Mouse (Mus musculus) liver (tissue): Measurements from ENCODE around the gene Hibadh.

ENCODE experiments used
- DNase-seq: peaks from one replicate; pipeline ENCODE4 v3.0.0-alpha.2; 2020; ENCODE audit warnings: mixed read lengths

The Hibadh gene

DNA sequence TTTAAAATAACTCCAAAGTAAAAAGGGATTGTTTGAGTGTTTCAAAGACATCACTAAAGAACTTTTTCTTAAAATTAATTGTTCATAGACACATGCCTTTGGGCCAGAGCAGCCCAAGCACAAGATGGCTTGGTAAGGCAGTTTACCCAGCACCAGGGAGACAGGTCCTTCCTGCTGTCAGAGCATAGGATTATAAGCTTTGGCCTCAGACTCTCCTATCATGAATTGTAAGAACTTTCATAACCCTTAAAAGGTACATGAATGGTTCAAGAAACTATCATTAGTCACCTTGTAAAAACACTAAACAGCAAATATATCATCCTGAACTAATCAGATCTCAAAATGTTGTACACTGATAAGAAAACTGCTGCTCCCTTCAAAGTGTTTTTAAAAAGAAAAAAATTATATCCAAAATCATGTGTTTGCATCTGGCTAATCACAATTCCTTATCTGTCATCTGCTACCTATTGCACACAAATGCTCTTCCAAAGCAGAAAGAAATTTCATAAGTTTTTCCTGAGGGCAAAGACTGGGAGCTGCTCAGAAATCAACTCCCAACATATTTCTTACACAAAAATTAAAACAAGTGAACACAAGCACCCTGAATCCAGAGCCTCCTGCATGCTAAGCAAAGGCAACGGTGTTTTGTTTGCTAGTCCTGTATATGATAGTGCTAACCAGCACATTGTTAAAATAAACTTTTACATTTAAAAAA lies 1.6 kb downstream of the Hibadh start:
- no peak for DNase-seq

DNA sequence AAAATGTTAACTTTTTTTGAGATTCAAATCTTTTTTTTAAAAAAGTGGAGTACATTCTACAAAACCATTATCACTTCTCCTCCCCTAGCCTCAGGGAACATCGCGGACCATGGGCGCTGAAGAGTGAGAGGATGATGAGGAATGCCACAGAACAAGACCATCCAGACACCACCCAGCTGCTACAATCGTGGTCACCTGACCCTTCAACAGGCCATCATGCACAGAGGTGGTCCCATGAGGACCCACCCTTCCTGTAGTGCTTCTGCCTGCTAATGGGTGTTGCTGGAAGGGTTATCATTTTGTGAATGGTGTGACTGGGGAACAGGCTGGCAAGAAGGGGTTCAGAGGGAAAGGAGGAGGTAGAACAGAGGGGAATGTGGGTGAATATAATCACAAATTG lies 2.9 kb downstream of the Hibadh start:
- no peak for DNase-seq

DNA sequence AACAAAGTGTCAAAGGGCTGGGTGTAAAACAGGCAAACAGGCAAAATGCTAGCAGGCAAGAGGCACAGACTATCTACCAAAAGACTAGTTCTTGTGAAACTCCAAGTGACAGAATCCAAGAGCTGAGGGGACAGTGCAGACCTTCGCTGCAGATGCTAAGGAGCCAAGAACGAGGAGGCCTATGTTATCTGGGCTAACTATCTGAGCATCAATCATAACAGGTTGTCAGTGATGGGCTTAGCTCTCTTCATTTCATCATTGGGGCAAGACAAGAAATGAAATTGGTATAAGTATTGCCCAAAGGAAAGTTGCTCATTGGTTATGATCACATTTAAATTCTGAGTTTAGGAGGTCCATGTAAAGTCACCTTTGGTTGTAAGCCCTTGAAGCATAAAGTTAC lies 4.8 kb downstream of the Hibadh start:
- DNase-seq, result no peak

DNA sequence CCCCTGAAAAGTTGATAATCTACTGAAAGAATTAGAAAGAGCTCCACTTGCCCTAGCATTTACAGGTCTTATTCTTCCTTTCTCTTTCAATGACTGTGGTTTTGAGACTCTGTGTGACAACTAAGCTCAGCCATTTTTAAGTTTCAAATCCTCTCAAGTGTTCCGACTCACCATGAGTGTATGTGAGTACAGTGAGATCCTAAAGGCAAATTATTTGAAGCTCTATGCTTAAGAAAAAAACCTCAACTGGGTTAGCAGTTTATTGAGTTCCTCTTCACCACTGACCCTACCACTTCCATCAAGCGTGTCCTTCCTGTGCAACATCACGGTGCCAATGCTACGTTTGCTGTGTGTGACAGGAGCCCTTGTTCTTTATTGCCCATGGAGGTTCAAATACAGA lies 9.6 kb downstream of the Hibadh start:
- DNase-seq, result no peak

DNA sequence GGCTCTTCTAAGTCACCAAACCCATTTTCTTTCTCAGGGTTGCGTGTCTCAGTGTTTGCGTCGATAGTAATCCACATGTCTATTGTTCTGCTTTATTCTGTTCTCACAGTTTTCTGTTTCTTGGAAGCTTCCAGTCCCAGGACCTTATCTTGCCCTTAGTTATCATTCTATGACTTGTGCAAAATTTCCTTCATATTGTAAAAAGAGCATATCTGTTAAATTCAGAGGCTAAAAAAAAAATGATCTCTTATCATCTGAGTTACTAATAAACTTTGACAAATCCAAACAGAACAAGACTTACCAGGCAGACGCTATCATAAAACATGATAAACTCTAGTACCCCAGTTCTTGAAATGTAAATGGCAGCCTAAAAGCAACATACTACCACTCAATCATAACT lies 11.0 kb downstream of the Hibadh start:
- DNase-seq, result no peak

- no peak for DNase-seq
Observed at GRCm38 (mm10) chr6:52626735-52627134, 13.5 kb downstream of the Hibadh start.

- DNase-seq, result no peak
Observed at GRCm38 (mm10) chr6:52623741-52624140, 16.4 kb downstream of the Hibadh start.

- DNase-seq, result no peak
Observed at GRCm38 (mm10) chr6:52621731-52622480, 18.3 kb downstream of the Hibadh start.

- no peak for DNase-seq
Observed at GRCm38 (mm10) chr6:52620090-52620489, 20.1 kb downstream of the Hibadh start.

DNA sequence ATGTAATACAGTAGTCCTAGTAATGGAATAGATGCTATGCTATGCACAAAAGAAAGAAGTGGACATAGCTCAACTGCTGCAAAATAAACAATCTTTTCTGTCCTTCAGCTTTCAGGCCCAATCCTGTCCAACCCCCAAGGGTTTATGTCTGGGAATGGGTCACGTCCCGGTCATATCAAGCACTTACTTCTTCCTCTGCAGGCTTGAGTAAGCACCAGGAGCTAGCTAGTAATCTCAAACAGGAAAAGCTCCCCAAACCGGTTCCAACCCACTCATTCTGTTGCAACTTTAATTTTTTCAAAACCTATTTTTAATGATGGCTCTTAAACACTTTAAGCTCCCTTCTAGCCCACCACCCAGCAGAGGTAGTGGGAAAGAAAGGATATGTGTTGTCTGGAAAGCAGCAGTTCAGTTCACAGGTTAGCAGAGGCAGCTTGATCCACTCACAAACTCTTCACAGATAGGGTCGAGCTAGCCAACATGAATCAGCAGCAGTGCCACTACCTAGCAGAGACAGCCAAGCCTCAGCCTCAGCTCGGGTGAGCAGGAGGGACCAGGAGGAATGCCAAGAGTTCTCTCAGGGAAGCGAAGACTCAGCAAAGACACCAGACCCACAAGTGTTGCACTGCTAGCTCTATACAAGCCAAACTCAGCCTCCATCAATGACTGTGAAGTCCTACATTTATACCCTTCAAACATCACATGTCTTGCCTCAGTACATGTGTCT lies 30.4 kb downstream of the Hibadh start:
- no peak for DNase-seq

- DNase-seq, result no peak
Observed at GRCm38 (mm10) chr6:52608121-52608520, 32.1 kb downstream of the Hibadh start.

DNA sequence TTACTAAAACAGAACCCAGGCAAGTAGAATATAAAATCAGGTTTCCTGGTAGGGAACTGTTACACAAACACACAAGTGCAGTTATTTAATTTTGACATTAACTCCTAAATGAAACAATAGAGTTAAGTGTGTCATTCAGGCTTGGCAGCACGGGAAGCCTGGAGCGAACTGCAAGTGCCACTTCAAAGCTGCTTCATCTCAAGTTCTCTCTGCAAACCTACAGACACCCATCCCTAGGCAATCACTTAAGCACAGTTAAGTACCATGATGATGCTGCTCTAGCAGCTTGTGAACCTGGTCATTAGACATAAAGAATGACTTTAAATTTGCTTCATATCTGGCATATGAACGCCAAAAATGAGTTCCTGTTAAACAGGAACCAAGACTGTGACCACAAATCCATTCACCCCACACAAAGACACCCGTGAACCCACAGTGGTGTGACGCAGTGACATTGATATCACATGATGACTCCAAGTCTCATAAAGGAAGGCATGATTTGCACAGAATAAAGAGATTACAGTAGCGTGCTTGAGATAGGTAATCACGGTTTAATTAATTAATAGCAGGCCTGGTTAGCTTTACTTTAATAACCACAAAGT lies 33.3 kb downstream of the Hibadh start:
- no peak for DNase-seq

DNA sequence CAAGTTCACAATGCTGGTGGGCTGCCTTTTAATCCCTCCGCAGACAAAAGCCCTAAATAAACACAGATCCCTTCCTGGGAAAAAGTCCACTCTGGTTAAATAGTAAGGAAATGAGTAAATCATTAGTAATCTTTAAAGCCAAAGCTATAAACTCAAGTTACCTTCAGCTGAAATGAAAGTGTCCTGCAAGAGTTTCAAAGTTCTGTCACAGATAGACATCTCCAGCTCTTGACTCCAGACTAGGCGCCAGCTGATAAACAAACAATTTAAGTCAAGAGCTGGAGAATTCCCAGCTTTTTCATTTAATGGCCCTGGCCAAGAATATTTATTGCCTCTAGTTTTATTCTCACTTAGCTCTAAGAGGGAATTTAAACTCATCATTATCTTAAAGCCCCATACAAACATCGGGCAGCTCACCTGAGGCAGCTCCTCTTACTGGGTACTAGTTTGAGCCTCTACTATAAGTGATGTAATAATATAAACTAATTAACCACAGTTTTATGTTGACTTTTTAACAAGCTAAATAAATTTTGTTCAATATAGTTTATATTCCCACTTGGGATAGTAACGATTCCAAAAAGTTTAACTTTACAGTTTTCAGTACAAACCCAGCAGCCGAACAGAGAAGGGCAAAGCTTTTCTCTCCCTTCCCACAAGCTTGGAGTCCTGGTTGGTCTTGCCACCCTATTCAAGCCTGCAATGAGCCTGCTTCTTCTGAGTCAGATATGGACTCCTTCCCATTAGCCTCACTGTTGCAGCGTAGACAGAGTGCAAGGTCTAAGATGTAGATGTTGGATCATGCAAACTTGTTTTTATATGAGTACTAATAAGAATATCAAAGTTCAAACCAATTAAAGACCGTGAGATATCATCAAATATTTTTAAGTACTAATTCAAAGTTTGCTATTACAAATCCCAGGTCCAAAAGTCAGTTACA lies 38.2 kb downstream of the Hibadh start:
- DNase-seq, result no peak

GRCm38 (mm10) chr6:52601117-52601516 lies 39.1 kb downstream of the Hibadh start:
- peak; percentile 26 for DNase-seq

DNA sequence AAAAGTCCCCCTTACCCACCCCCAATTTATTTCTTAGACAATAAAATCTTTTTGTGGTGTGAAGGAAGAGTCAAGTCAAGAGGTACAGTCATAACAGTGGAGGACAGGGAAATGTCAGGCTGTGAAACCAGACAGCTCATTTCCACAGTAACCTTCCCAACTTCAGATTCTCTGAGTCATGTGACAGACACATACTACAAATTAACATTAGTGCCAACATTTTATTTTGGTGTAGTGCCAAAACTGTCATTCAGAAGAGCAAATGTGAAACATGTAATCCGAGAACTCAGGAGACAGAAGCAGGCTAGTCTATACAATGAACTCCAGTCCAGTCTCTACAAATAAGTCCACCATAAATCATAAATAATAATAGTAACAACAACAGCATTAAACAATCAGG lies 45.4 kb downstream of the Hibadh start:
- DNase-seq, result no peak

- no peak for DNase-seq
Observed at GRCm38 (mm10) chr6:52586564-52586963, 53.6 kb downstream of the Hibadh start.

DNA sequence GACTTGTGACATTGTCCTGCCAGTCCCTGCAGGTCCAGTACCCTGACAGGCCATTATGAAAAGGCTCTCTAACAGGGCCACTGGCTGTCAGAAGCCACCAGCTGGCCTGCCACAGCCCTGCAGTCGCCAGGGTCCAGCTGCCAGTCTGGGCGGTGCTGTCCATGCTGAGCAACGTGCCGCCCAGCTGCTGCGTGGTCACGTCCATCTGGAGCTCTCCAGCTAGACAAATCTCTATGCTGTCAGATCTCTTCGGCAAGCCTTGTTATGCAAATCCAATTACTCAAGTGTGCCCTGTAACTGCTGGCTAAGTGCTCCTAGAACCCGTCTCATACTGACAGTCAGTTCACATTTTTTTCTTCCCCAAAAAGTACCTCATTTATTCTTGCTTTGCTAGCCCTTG lies 55.8 kb downstream of the Hibadh start:
- no peak for DNase-seq

- no peak for DNase-seq
Observed at GRCm38 (mm10) chr6:52581081-52581480, 59.1 kb downstream of the Hibadh start.

- no peak for DNase-seq
Observed at GRCm38 (mm10) chr6:52578322-52578721, 61.9 kb downstream of the Hibadh start.

DNA sequence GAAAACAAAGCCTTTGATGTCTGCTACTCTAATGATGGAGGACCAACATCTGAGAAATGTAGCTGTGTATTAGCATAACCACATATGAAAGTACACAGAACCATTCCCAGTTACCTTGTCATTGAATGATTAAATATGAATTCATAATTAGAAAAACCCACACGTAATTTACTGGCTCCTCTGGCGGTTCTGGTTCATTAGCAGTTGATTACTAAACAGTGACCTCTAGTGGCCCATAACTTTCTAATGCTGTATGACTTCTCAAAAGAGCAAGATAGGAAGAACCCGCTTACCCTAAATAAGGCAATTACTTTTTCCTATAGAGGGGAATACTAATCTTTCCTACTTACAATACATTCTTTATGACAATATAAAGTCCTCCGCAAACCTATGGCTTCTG lies 62.9 kb downstream of the Hibadh start:
- DNase-seq, result no peak

GRCm38 (mm10) chr6:52568706-52569105 lies 71.5 kb downstream of the Hibadh start:
- no peak for DNase-seq
